Mouse (Mus musculus) thymus, adult 2 months (tissue): ENCODE results near the gene Cnnm1. TPM values are rescaled to one million over a fixed set of nuclear protein-coding genes. Genes with fewer than 3 reads are reported as not detected.

Experiments
- DNase-seq: peaks from one replicate; pipeline ENCODE4 v3.0.0; 2021
- H3K27ac ChIP-seq: fragments of 200-500 bp; 2 replicates; pipeline ENCODE4 v1.5.1; 2012; ENCODE audit warnings: low read length, control low read depth; ENCODE audit not compliant: control insufficient read depth, insufficient read depth
- H3K27me3 ChIP-seq: fragments of 200-500 bp; 2 replicates; pipeline ENCODE4 v1.6.1; 2012; ENCODE audit warnings: mild to moderate bottlenecking, low read length, moderate library complexity, mixed read lengths; ENCODE audit not compliant: control insufficient read depth, insufficient read depth
- H3K36me3 ChIP-seq: fragments of 200-500 bp; 2 replicates; pipeline ENCODE4 v1.6.1; 2012; ENCODE audit warnings: mild to moderate bottlenecking, low read length, moderate library complexity; ENCODE audit not compliant: control insufficient read depth, insufficient read depth
- H3K4me1 ChIP-seq: fragments of 200-500 bp; replicated peaks from 2 replicates; pipeline ENCODE4 v1.6.1; 2012; ENCODE audit warnings: low read length; ENCODE audit not compliant: control insufficient read depth, insufficient read depth
- H3K4me3 ChIP-seq: fragments of 200-500 bp; 2 replicates; pipeline ENCODE4 v1.5.1; 2012; ENCODE audit warnings: mild to moderate bottlenecking, low read length, control low read depth, moderate library complexity; ENCODE audit not compliant: control insufficient read depth, insufficient read depth
- CTCF ChIP-seq: fragments of 200-500 bp; IDR thresholded peaks from 2 replicates; pipeline ENCODE4 v1.5.1; 2012; ENCODE audit warnings: mild to moderate bottlenecking, control low read depth, low read length, moderate library complexity, borderline replicate concordance; ENCODE audit not compliant: control insufficient read depth, poor library complexity, insufficient read depth; ENCODE audit errors: extremely low read depth
- POLR2A ChIP-seq: fragments of 200-500 bp; IDR thresholded peaks from 2 replicates; pipeline ENCODE4 v1.6.1; 2012; ENCODE audit warnings: mild to moderate bottlenecking, low read length, control low read depth, moderate library complexity; ENCODE audit not compliant: control insufficient read depth, poor library complexity, insufficient read depth; ENCODE audit errors: extremely low read depth
- WGBS: fragments of 180-500 bp; shearing (Covaris S2); methylation state at CpG from one replicate; pipeline ENCODE4 v1.1.7; 2018; 5-methylcytosine and 5-hydroxymethylcytosine counted together
- polyA plus RNA-seq: library from polyadenylated mRNA; depleted of rRNA; stranded (reverse); fragments of >200 nt; gene quantifications from 2 replicates; pipeline ENCODE4 v1.2.3, GENCODE M21; 2012

The Cnnm1 gene
- polyA plus RNA-seq, 1 experiment = 2.9 TPM

DNA sequence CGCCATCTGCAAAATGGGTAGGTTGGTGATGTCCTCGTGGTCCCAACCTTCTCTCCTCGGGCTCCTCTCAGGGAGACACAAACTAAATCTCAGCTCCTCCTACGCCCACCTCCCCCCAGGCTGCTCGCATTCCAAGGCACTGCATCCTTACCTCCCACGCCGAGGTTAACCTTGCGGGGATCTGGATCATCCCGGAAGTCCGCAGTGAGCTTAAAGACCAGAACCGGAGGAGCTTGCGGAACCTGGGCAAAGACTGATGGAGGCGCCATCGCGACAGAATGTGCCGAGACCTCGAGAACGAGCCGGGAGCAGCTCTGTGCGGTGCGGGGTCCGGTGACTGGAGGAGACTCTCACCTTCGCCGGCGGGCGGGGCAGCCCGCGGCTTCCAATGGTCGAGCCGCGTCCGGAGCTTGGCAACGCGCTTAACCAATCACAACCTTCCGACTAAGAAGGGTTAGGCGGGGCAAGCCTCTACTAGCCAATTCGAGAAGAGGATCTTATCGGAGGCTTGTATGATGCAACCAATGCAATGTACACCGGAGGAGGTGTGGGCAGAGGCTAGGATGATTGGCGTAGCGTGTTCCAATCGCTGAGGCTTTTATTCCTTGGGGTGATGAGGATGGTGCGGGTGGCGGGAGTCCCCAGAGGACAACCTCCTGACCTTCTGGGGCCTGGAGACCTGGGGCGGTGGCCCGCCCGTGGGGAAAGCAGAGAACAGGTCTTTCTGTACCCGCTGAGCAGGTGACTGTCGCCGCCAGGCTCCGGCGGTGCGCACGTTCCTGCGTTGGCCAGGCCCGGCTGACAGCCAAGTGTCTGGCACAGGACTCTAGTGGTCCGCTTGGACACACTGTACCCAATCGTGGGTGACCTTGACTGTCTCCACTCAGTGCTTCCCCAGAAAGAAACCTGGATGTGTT is 84.2 kb downstream of the Cnnm1 start, which contains the start of gene Got1:
Gene Got1 (minus strand): TSS at position 419 of the 917 bp plus-strand sequence.
- peak; percentile 89 for DNase-seq
- TF ChIP-seq POLR2A (peak; percentile 21; the same call in 1 of the 2 replicates), CTCF (0 out of 2 replicates have a peak, but pooled peaks have one; percentile 8)
- under 1% methylated on average over 58 of the region's 58 CpGs for WGBS
- H3K4me3 ChIP-seq = peak within 1 kb of the TSS; percentile 64
- H3K4me1 ChIP-seq = peaks cover 19% of the 10 kb centered on the region
- H3K27ac ChIP-seq = peak within 1 kb of the TSS; percentile 72
- no peaks in the 10 kb centered on the region for H3K27me3 ChIP-seq
- no peaks in the 10 kb centered on the region for H3K36me3 ChIP-seq

DNA sequence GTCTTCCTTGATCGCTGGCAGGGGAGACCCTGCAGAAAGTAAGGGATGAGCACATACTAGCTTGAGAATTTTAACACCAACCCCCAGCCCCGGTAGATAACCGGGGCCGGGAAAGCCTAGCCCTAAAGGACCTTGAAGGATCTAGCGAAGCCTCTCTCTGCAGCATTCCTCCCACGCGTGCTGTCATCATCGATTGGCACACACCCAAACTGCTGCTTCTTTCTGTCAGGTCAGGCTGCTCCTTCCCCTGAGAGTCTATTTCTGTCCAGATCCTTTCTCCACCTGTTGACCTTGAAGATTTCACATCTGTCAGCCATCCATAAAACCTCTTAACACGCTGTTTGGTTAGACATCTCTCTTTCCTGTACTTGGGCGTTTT is 84.9 kb downstream of the Cnnm1 start:
- no peaks in the 10 kb centered on the region for H3K36me3 ChIP-seq
- DNase-seq = no peak
- WGBS = 9% methylated on average over 10 of the region's 10 CpGs
- no peak for TF ChIP-seq POLR2A
- no peak for TF ChIP-seq CTCF
- peaks cover 20% of the 10 kb centered on the region for H3K4me1 ChIP-seq
- no peaks in the 10 kb centered on the region for H3K27me3 ChIP-seq
- H3K27ac ChIP-seq = no peak overlapping the region
- peak overlapping the region; percentile 59 for H3K4me3 ChIP-seq

DNA sequence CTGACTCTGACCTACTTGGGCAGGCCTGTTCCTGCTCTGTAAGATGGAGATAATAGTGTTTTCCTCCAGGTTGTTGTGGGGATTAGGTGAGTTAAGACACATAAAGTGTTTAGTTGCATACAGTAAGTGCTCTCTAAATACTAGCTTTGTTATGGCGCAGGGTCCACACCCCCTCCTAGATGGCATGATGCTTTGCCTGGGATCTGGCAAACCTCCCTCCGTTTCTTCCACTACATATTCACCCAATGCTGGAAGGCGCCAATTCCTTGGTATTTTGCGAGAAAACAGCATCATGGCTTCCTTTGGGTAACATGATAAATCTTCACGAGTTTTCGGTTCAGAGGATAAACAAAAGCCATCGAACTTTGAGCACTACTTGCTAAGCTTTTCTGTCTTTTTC is 85.3 kb downstream of the Cnnm1 start:
- no peaks in the 10 kb centered on the region for H3K36me3 ChIP-seq
- H3K27ac ChIP-seq = no peak overlapping the region
- H3K27me3 ChIP-seq = no peaks in the 10 kb centered on the region
- TF ChIP-seq CTCF (no peak), POLR2A (no peak)
- no peak for DNase-seq
- no peak overlapping the region for H3K4me3 ChIP-seq
- peaks cover 20% of the 10 kb centered on the region for H3K4me1 ChIP-seq
- 93% methylated on average over 7 of the region's 7 CpGs for WGBS

DNA sequence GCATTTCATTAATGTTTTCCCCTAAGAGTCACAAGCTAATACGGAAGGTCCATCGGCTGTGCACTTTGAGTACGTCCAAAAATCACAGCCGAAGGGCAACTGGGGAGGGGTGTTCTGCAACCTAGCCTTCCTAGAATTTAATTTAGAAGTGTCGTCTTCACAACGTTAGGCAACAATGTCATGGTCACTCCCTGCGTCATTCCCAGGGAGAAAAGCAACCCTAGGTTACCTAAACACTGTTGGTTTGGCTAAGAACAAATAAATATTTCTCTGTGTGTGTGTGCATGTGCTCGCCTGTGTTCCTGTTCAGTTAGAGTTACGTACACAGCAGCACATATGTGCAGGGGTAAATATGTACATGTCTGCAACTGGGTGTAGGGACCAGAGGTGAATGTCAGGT is 85.8 kb downstream of the Cnnm1 start:
- no peak overlapping the region for H3K27ac ChIP-seq
- no peak for DNase-seq
- no peak for TF ChIP-seq POLR2A
- no peak for TF ChIP-seq CTCF
- no peaks in the 10 kb centered on the region for H3K36me3 ChIP-seq
- H3K4me1 ChIP-seq = peaks cover 17% of the 10 kb centered on the region
- no peak overlapping the region for H3K4me3 ChIP-seq
- no peaks in the 10 kb centered on the region for H3K27me3 ChIP-seq
- 97% methylated on average over 9 of the region's 9 CpGs for WGBS

DNA sequence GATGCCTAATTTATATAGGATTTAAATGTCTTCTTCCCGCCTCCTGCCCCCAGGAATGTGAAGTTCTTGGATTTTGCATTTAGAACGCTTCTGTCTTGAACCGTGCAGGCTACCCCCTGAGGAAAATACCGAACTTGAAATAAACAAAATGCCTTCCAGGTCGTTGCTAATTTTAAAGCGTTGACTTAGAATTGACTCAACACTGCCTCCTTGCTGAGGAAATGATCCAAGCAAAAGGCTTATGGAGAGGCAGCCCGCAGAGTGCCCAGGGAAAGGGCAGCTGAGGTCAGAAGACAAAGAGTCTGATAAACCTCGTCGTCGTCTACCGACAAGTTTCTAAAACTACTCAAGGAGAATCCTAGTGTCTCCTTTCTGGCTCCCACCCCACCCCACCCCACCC is 86.9 kb downstream of the Cnnm1 start:
- Histone ChIP-seq H3K27me3 (no peaks in the 10 kb centered on the region), H3K4me1 (peaks cover 22% of the 10 kb centered on the region), H3K27ac (no peak overlapping the region), H3K36me3 (no peaks in the 10 kb centered on the region), H3K4me3 (no peak overlapping the region)
- TF ChIP-seq POLR2A = no peak
- no peak for TF ChIP-seq CTCF
- DNase-seq = peak; percentile 5
- WGBS = 33% methylated on average over 11 of the region's 11 CpGs

DNA sequence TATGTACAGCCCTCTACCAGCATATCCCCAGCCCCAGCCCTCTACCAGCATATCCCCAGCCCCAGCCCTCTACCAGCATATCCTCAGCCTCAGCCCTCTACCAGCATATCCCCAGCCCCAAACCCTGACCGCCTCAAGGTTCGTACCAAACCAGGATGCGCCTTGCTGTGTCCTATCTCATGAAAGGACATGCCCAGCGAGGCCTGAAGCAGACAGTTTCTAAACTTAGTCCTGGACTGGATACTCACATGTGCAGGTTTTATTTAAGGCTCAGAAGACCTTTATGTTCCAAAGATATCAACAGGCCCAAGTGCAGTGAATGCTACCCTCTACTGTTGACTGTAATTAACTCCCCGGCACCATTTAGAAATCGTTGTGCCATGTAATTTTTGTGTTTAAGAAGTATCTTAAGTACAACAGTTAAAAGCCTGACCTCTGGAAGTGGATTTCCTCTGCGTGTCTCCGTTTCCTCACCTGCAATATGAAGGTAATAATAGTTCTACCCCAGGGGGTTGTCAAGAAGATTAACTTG is 87.9 kb downstream of the Cnnm1 start:
- TF ChIP-seq POLR2A (no peak), CTCF (no peak)
- no peak overlapping the region for H3K27ac ChIP-seq
- WGBS = 95% methylated on average over 8 of the region's 8 CpGs
- H3K27me3 ChIP-seq = no peaks in the 10 kb centered on the region
- H3K4me3 ChIP-seq = no peak overlapping the region
- H3K36me3 ChIP-seq = no peaks in the 10 kb centered on the region
- no peak for DNase-seq
- H3K4me1 ChIP-seq = peaks cover 22% of the 10 kb centered on the region
